Mouse (Mus musculus) layer of hippocampus, adult 6 months (tissue): Measurements from ENCODE around the gene Olfr1181. TPM values are rescaled to one million over a fixed set of nuclear protein-coding genes. Genes with fewer than 3 reads are reported as not detected.

Source experiments
- long read RNA-seq, 2 experiments: library from polyadenylated mRNA; unstranded; transcript quantifications; one replicate each; pipeline ENCODE4 v2.0.0; 2019 to 2020
- polyA plus RNA-seq: library from polyadenylated mRNA; unstranded; fragments of <200 nt; fragmentation: Nextera tagmentation; gene quantifications from 2 replicates; pipeline ENCODE4 v1.2.3, GENCODE M21; 2021

Olfr1181 gene
- polyA plus RNA-seq, result not detected in 2 replicates
- long read RNA-seq, experiment 1, result 0 reads
- long read RNA-seq, experiment 2, result 0 reads

GRCm38 (mm10) chr2:88426071-88426470, at the start of gene Olfr1181:
Gene Olfr1181 (minus strand): TSS chr2:88426171.

GRCm38 (mm10) chr2:88454567-88454966, 28.6 kb upstream of the Olfr1181 start, which contains the start of gene Olfr1183:
Gene Olfr1183 (plus strand): TSS chr2:88454867.

GRCm38 (mm10) chr2:88449031-88449430, 23.1 kb upstream of the Olfr1181 start, which contains the start of gene Gm13757:
Gene Gm13757 (minus strand): TSS chr2:88449131.

GRCm38 (mm10) chr2:88419051-88419450, 6.9 kb downstream of the Olfr1181 start, which contains the start of gene Olfr1180:
Gene Olfr1180 (minus strand): TSS chr2:88419151.

GRCm38 (mm10) chr2:88406353-88406752, 19.6 kb downstream of the Olfr1181 start, which contains the start of gene Olfr1179:
Gene Olfr1179 (minus strand): TSS chr2:88406453.

GRCm38 (mm10) chr2:88386762-88387161, 39.2 kb downstream of the Olfr1181 start, which contains the start of gene Olfr1178:
Gene Olfr1178 (plus strand): TSS chr2:88387062.

Other genes starting within 250 kb of the Olfr1181 start
- gene Olfr1168, start 244.3 kb downstream of the Olfr1181 start, polyA plus RNA-seq, result not detected in 2 replicates
- not detected in 2 replicates for gene Olfr1170, start 197.8 kb downstream of the Olfr1181 start, polyA plus RNA-seq
- gene Olfr1173, start 146.3 kb downstream of the Olfr1181 start, polyA plus RNA-seq, result not detected in 2 replicates
- gene Olfr1174-ps, start 111.0 kb downstream of the Olfr1181 start, polyA plus RNA-seq, result not detected in 2 replicates
- not detected in 2 replicates for gene Olfr1175-ps, start 99.0 kb downstream of the Olfr1181 start, polyA plus RNA-seq
- gene Olfr1176, start 89.5 kb downstream of the Olfr1181 start, polyA plus RNA-seq, result not detected in 2 replicates
- not detected in 2 replicates for gene Olfr1177-ps, start 79.7 kb downstream of the Olfr1181 start, polyA plus RNA-seq
- gene Olfr1178, start 39.1 kb downstream of the Olfr1181 start, polyA plus RNA-seq, result not detected in 2 replicates
- gene Olfr1179, start 19.7 kb downstream of the Olfr1181 start, polyA plus RNA-seq, result not detected in 2 replicates
- gene Olfr1180, start 7.0 kb downstream of the Olfr1181 start, polyA plus RNA-seq, result not detected in 2 replicates
- not detected in 2 replicates for gene Gm13757, start 23.0 kb upstream of the Olfr1181 start, polyA plus RNA-seq
- not detected in 2 replicates for gene Olfr1183, start 28.7 kb upstream of the Olfr1181 start, polyA plus RNA-seq
- gene Olfr1184, start 57.4 kb upstream of the Olfr1181 start, polyA plus RNA-seq, result not detected in 2 replicates
- gene Olfr1185-ps1, start 67.1 kb upstream of the Olfr1181 start, polyA plus RNA-seq, result not detected in 2 replicates
- not detected in 2 replicates for gene Olfr1186, start 92.4 kb upstream of the Olfr1181 start, polyA plus RNA-seq
- not detected in 2 replicates for gene Olfr1188, start 130.8 kb upstream of the Olfr1181 start, polyA plus RNA-seq
- not detected in 2 replicates for gene Olfr1189, start 160.3 kb upstream of the Olfr1181 start, polyA plus RNA-seq
- gene Olfr1191-ps1, start 214.4 kb upstream of the Olfr1181 start, polyA plus RNA-seq, result not detected in 2 replicates
- not detected in 2 replicates for gene Olfr1192-ps1, start 222.3 kb upstream of the Olfr1181 start, polyA plus RNA-seq
- gene Olfr1193, start 249.5 kb upstream of the Olfr1181 start, polyA plus RNA-seq, result not detected in 2 replicates